Mouse (Mus musculus): Measurements from ENCODE around the gene Poglut1. TPM values are rescaled to one million over a fixed set of nuclear protein-coding genes. Genes with fewer than 3 reads are reported as not detected.

Poglut1 gene
- polyA plus RNA-seq, 1 experiment from 2014 or later, result 43.3 TPM

- no peak for ATAC-seq (ENCODE audit: insufficient read depth, low FRiP score)
- Histone ChIP-seq H3K4me1 (ENCODE audit: control insufficient read depth, insufficient read depth, low read length) (no peaks in the 10 kb centered on the region), H3K9ac (ENCODE audit: low read length) (no peak within 1 kb of the TSS), H3K27ac (ENCODE audit: low read length) (no peak within 1 kb of the TSS), H3K4me3 (replicated peaks; ENCODE audit: low read length) (no peak within 1 kb of the TSS), H3K9me3 (replicated peaks; ENCODE audit: control insufficient read depth, low read length) (no peaks in the 10 kb centered on the region), H3K27me3 (ENCODE audit: control insufficient read depth, insufficient read depth, low read length) (0 out of 2 replicates have a peak, but pooled peaks cover 5% of the 10 kb centered on the region), H3K4me2 (ENCODE audit: low read depth, low read length) (no peak within 1 kb of the TSS), H3K36me3 (ENCODE audit: control insufficient read depth, insufficient read depth, low read length) (no peaks in the 10 kb centered on the region)
- WGBS, result 74% methylated on average over 3 of the region's 3 CpGs
Measured at GRCm38 (mm10) chr16:38558221-38558748, 8.2 kb upstream of the Poglut1 start, which contains the start of gene Tmem39a. Tmem39a (plus strand) TSS chr16:38558698.

DNA sequence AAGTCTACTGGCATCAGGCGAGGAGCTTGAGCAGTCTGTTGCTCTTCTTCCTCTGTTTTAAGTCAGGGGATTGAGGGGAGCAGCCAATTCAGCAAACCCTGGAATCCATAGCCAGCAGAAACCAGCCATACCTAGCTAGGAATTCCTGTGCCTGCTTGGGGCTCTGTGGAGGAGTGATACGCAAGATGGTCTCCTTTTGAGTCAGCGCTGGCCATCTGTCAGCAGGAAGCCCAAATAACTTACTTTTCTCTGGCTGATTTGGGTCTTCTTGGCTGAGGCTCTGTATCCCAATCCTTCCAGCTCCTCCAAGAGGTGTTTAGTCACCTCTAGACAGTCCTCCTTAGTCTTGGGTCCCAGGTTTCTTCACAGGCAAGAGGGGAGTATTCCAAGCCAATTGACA, 5.9 kb upstream of the Poglut1 start:
- no peaks in the 10 kb centered on the region for H3K36me3 ChIP-seq (ENCODE audit: control insufficient read depth, insufficient read depth, low read length)
- 85% methylated on average over 3 of the region's 3 CpGs for WGBS
- H3K27ac ChIP-seq (ENCODE audit: low read length), result no peak overlapping the region
- H3K27me3 ChIP-seq (ENCODE audit: control insufficient read depth, insufficient read depth, low read length), result 0 out of 2 replicates have a peak, but pooled peaks cover 5% of the 10 kb centered on the region
- no peaks in the 10 kb centered on the region for H3K9me3 ChIP-seq (replicated peaks; ENCODE audit: control insufficient read depth, low read length)
- H3K4me3 ChIP-seq (replicated peaks; ENCODE audit: low read length), result no peak overlapping the region
- ATAC-seq (ENCODE audit: insufficient read depth, low FRiP score), result no peak
- H3K4me2 ChIP-seq (ENCODE audit: low read depth, low read length), result no peak overlapping the region
- H3K4me1 ChIP-seq (ENCODE audit: control insufficient read depth, insufficient read depth, low read length), result no peaks in the 10 kb centered on the region
- no peak overlapping the region for H3K9ac ChIP-seq (ENCODE audit: low read length)

DNA sequence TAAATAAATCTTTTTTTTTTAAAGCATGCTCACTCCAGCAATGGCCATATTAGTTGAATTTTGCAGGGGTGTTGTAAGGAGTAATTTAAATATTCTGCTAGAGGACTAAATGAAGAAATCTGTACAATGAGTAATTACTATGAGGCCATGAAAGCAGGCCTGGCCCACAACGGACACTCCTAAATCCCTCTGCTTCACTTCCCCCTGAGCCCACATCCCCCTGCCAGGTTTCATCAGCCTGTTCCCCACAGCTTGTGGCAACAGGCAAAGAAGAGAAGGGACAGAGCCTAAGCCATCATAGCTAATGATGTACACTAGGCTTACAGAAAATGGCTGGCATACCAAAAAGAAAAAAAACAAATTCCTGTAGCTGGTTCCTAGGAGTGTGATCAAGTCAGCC, 2.1 kb downstream of the Poglut1 start:
- Histone ChIP-seq H3K4me2 (ENCODE audit: low read depth, low read length) (no peak overlapping the region), H3K4me3 (replicated peaks; ENCODE audit: low read length) (no peak overlapping the region), H3K9ac (ENCODE audit: low read length) (no peak overlapping the region), H3K27ac (ENCODE audit: low read length) (no peak overlapping the region), H3K27me3 (ENCODE audit: control insufficient read depth, insufficient read depth, low read length) (no peaks in the 10 kb centered on the region), H3K9me3 (replicated peaks; ENCODE audit: control insufficient read depth, low read length) (no peaks in the 10 kb centered on the region), H3K4me1 (ENCODE audit: control insufficient read depth, insufficient read depth, low read length) (0 out of 2 replicates have a peak, but pooled peaks cover 2% of the 10 kb centered on the region), H3K36me3 (ENCODE audit: control insufficient read depth, insufficient read depth, low read length) (no peaks in the 10 kb centered on the region)
- ATAC-seq (ENCODE audit: insufficient read depth, low FRiP score), result no peak
- 92% methylated on average over 1 of the region's 1 CpGs for WGBS

DNA sequence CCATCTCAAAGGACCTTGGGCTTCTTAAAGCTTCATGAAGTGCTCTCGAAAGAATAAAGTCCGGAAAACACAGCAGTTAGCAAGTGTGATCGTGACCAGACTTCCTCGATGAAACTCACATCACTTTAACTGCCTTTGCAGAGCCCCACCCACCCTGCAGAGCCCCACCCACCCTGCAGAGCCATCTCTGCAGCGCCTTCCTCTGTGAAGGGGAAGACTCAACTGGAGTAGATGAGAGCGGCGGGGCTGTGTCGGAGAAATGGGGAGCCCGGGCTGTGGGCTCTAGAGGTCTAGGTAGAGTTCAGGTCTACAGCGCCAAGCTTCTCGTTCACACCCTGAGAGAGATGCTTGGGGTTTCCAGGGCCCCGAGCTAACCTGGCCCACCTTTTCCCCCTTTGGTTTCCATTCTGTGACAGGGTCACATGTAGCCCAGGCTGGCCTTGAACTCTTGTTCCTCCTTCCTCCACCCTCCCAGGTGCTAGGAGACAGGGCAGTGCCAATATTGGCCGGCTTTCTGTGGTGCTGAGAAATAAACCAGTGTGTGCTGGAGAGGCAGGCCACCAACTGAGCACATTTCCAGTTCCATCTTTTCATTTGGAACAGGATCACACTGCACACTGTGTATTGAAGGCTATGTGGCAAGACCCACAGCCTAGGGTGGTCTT, 11.2 kb downstream of the Poglut1 start:
- no peak overlapping the region for H3K9ac ChIP-seq (ENCODE audit: low read length)
- no peak overlapping the region for H3K4me2 ChIP-seq (ENCODE audit: low read depth, low read length)

DNA sequence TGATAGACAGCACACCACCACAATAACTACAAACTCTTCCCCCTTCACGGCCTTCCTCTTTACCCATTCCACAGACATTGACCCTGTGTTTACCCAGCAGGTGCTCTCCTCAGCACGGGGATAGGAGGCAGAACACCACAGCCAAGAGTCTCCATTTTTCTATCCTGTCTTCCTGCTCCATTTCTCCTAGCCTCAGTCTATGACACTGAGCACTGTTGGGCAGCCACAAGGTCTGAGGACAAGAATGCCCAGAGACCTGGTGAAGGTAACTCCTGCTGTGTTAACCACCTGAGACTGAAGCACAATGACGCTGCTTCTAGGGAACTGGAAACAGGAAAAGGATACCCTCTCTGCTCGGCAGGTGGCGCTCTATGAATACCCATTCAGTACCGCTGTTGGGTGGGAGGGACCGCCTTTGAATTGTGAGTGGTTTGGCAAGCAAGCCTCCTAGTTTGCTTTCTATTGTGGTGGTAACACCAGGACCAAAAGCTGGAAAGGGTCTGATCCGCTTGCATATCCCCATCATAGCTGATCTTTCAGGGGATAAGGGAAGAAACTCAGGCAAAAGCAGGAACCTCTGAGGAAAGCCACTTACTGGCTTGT, 13.4 kb downstream of the Poglut1 start:
- Histone ChIP-seq H3K36me3 (ENCODE audit: control insufficient read depth, insufficient read depth, low read length) (peaks cover 9% of the 10 kb centered on the region), H3K9me3 (replicated peaks; ENCODE audit: control insufficient read depth, low read length) (no peaks in the 10 kb centered on the region), H3K4me1 (ENCODE audit: control insufficient read depth, insufficient read depth, low read length) (no peaks in the 10 kb centered on the region), H3K4me2 (ENCODE audit: low read depth, low read length) (no peak overlapping the region), H3K4me3 (replicated peaks; ENCODE audit: low read length) (no peak overlapping the region), H3K27me3 (ENCODE audit: control insufficient read depth, insufficient read depth, low read length) (no peaks in the 10 kb centered on the region), H3K27ac (ENCODE audit: low read length) (no peak overlapping the region), H3K9ac (ENCODE audit: low read length) (no peak overlapping the region)
- no peak for ATAC-seq (ENCODE audit: insufficient read depth, low FRiP score)
- WGBS, result 44% methylated on average over 8 of the region's 8 CpGs

More for the DNA sequence above, 11.2 kb downstream of the Poglut1 start:
- no peaks in the 10 kb centered on the region for H3K9me3 ChIP-seq (replicated peaks; ENCODE audit: control insufficient read depth, low read length)
- no peak overlapping the region for H3K4me3 ChIP-seq (replicated peaks; ENCODE audit: low read length)
- peaks cover 12% of the 10 kb centered on the region for H3K36me3 ChIP-seq (ENCODE audit: control insufficient read depth, insufficient read depth, low read length)
- ATAC-seq (ENCODE audit: insufficient read depth, low FRiP score), result no peak
- 88% methylated on average over 13 of the region's 13 CpGs for WGBS
- H3K27me3 ChIP-seq (ENCODE audit: control insufficient read depth, insufficient read depth, low read length), result no peaks in the 10 kb centered on the region
- no peak overlapping the region for H3K27ac ChIP-seq (ENCODE audit: low read length)
- no peaks in the 10 kb centered on the region for H3K4me1 ChIP-seq (ENCODE audit: control insufficient read depth, insufficient read depth, low read length)

- no peak overlapping the region for H3K4me2 ChIP-seq (ENCODE audit: low read depth, low read length)
- H3K27me3 ChIP-seq (ENCODE audit: control insufficient read depth, insufficient read depth, low read length), result no peaks in the 10 kb centered on the region
- 81% methylated on average over 6 of the region's 6 CpGs for WGBS
- H3K36me3 ChIP-seq (ENCODE audit: control insufficient read depth, insufficient read depth, low read length), result 0 out of 2 replicates have a peak, but pooled peaks cover 10% of the 10 kb centered on the region
- ATAC-seq (ENCODE audit: insufficient read depth, low FRiP score), result no peak
- H3K9ac ChIP-seq (ENCODE audit: low read length), result no peak overlapping the region
- H3K4me3 ChIP-seq (replicated peaks; ENCODE audit: low read length), result no peak overlapping the region
- peaks cover 10% of the 10 kb centered on the region; the same call in 1 of the 2 replicates for H3K4me1 ChIP-seq (ENCODE audit: control insufficient read depth, insufficient read depth, low read length)
- no peaks in the 10 kb centered on the region for H3K9me3 ChIP-seq (replicated peaks; ENCODE audit: control insufficient read depth, low read length)
- H3K27ac ChIP-seq (ENCODE audit: low read length), result no peak overlapping the region
Measured at GRCm38 (mm10) chr16:38526264-38526663, 23.8 kb downstream of the Poglut1 start.

GRCm38 (mm10) chr16:38522129-38523084, 27.7 kb downstream of the Poglut1 start, which contains the start of gene Timmdc1:
Timmdc1 (minus strand) TSS chr16:38522663.
- Histone ChIP-seq H3K36me3 (ENCODE audit: control insufficient read depth, insufficient read depth, low read length) (0 out of 2 replicates have a peak, but pooled peaks cover 7% of the 10 kb centered on the region), H3K4me3 (replicated peaks; ENCODE audit: low read length) (peak within 1 kb of the TSS; percentile 100), H3K27me3 (ENCODE audit: control insufficient read depth, insufficient read depth, low read length) (no peaks in the 10 kb centered on the region), H3K9ac (ENCODE audit: low read length) (peak within 1 kb of the TSS; percentile 98), H3K4me2 (ENCODE audit: low read depth, low read length) (peak within 1 kb of the TSS; percentile 63), H3K4me1 (ENCODE audit: control insufficient read depth, insufficient read depth, low read length) (peaks cover 10% of the 10 kb centered on the region; the same call in 1 of the 2 replicates), H3K27ac (ENCODE audit: low read length) (peak within 1 kb of the TSS; percentile 99), H3K9me3 (replicated peaks; ENCODE audit: control insufficient read depth, low read length) (no peaks in the 10 kb centered on the region)
- ATAC-seq (ENCODE audit: insufficient read depth, low FRiP score), result peak; percentile 96
- WGBS, result under 1% methylated on average over 73 of the region's 73 CpGs

GRCm38 (mm10) chr16:38521211-38521987, 28.7 kb downstream of the Poglut1 start:
- Histone ChIP-seq H3K27ac (ENCODE audit: low read length) (no peak overlapping the region), H3K4me3 (replicated peaks; ENCODE audit: low read length) (peak overlapping the region; percentile 100), H3K9ac (ENCODE audit: low read length) (peak overlapping the region; percentile 67), H3K9me3 (replicated peaks; ENCODE audit: control insufficient read depth, low read length) (no peaks in the 10 kb centered on the region), H3K4me1 (ENCODE audit: control insufficient read depth, insufficient read depth, low read length) (peaks cover 10% of the 10 kb centered on the region; the same call in 1 of the 2 replicates), H3K27me3 (ENCODE audit: control insufficient read depth, insufficient read depth, low read length) (no peaks in the 10 kb centered on the region), H3K4me2 (ENCODE audit: low read depth, low read length) (peak overlapping the region; percentile 63), H3K36me3 (ENCODE audit: control insufficient read depth, insufficient read depth, low read length) (0 out of 2 replicates have a peak, but pooled peaks cover 4% of the 10 kb centered on the region)
- WGBS, result 23% methylated on average over 8 of the region's 8 CpGs
- ATAC-seq (ENCODE audit: insufficient read depth, low FRiP score), result no peak

Measured in stomach, embryonic 16.5 days (tissue).